ENCODE assay signal across 9 mouse cellular contexts in genomic region chr1:183982108-183982507, GRCm38 (mm10). TPM values are rescaled to one million over a fixed set of nuclear protein-coding genes. Genes with fewer than 3 reads are reported as not detected.
A peak's percentile ranks its signal among the peaks of the same experiment; 100 is the strongest.
DNase-seq lines count a peak whose midpoint lies in the region; TF ChIP-seq lines count a peak whose summit lies in the region.
"Had no signal": no experiment of that assay in that cellular context is flagged by ENCODE, and none has a peak within 500 bp of the region (broad histone marks: within the 10 kb centered on the region; RNA-seq: fewer than 3 reads in every experiment).

No protein-coding gene starts in this region.

- TF ChIP-seq CTCF in gastrocnemius, adult 2 months (IDR thresholded peaks at IDR 0.05), result no peak

- no peak overlapping the region for H3K27ac ChIP-seq in gastrocnemius, adult 2 months
- H3K27ac ChIP-seq: liver, embryonic 14.5 days had no signal

- intact Hi-C loops in gastrocnemius, adult 2 months (cut with DNase I), result no loop called here
- intact Hi-C loops in gastrocnemius, postnatal 14 days (cut with DNase I; ENCODE audit: low total_unique reads), result no loop called here
- intact Hi-C loops in heart, postnatal 10 days (cut with DNase I), result no loop called here

- peak overlapping the region; percentile 44 for H3K4me3 ChIP-seq in gastrocnemius, adult 2 months

- DNase-seq in gastrocnemius, adult 2 months, result no peak
- no peak for DNase-seq in gastrocnemius, postnatal 14 days
- DNase-seq in thymus, postnatal 14 days, result peak; percentile 15
- DNase-seq in thymus, postnatal 0 days (ENCODE audit: low spot score), result no peak
- peak; percentile 3 to 34 for DNase-seq in left cerebral cortex, adult 8-10 months (ENCODE audit: low spot score in 2 of 2)
- DNase-seq in telencephalon, adult 2 months (ENCODE audit: low read depth, low spot score), result peak; percentile 67
- DNase-seq in heart, postnatal 10 days, result no peak
- DNase-seq in adrenal gland, postnatal 10 days, result no peak

RNA-seq across cellular contexts. Expression of gene Dusp10, which starts 31.0 kb away (rescaled TPM):
- total RNA-seq in gastrocnemius, adult 2 months (2021), result 10 to 100 TPM; 18.4 to 25.0 TPM
- 10 to 100 TPM; 14.0 to 28.0 TPM for total RNA-seq in gastrocnemius, postnatal 14 days (2021)
- polyA plus RNA-seq in thymus, postnatal 0 days (2015; fragmentation: Nextera tagmentation; extraction: Ambion mirVana), result 91.6 and 101 TPM in 2 replicates
- 1 to 10 TPM; 5.5 to 7.1 (median 6.2) TPM for total RNA-seq in left cerebral cortex, adult 8-10 months (2022)
- 10 to 100 TPM; 11.1 to 12.9 TPM for total RNA-seq in heart, postnatal 10 days (2021)
- 10 to 100 TPM; 17.4 to 30.9 TPM for total RNA-seq in adrenal gland, postnatal 10 days (2021)

RNA-seq across cellular contexts. Expression of gene 1700056E22Rik, which starts 52.0 kb away (rescaled TPM):
- under 1 TPM; 0.18 to 0.42 TPM for total RNA-seq in gastrocnemius, adult 2 months (2021)
- 1 to 10 TPM; 1.6 to 1.9 TPM for total RNA-seq in gastrocnemius, postnatal 14 days (2021)
- polyA plus RNA-seq in thymus, postnatal 0 days (2015; fragmentation: Nextera tagmentation; extraction: Ambion mirVana), result 6.2 and 8.7 TPM in 2 replicates
- under 1 TPM in 2 of 4 experiments, not detected in 2; 0.37 to 0.39 TPM for total RNA-seq in left cerebral cortex, adult 8-10 months (2022)
- 1 to 10 TPM; 1.1 to 2.0 TPM for total RNA-seq in heart, postnatal 10 days (2021)
- total RNA-seq in adrenal gland, postnatal 10 days (2021), result 1 to 10 TPM; 6.2 to 6.3 TPM

Comparison
In these comparisons a context has a peak if more than half of its experiments do, and no peak if none do; other contexts are left out.
1. DNase-seq: peak in thymus, postnatal 14 days (single experiment), left cerebral cortex, adult 8-10 months (2 of 2) and telencephalon, adult 2 months (single experiment); none in gastrocnemius, adult 2 months (single experiment), gastrocnemius, postnatal 14 days (single experiment), thymus, postnatal 0 days (single experiment), heart, postnatal 10 days (0 of 2) and adrenal gland, postnatal 10 days (single experiment).